Mouse (Mus musculus) hindbrain, embryonic 16.5 days (tissue): Measurements from ENCODE around the gene Cd6. TPM values are rescaled to one million over a fixed set of nuclear protein-coding genes. Genes with fewer than 3 reads are reported as not detected.

ENCODE experiments used
- ATAC-seq: fragments of 200-750 bp; cut with Nextera tagmentation; 2 replicates; pipeline ENCODE4 v1.8.0; 2017; ENCODE audit warnings: moderate TSS enrichment, moderate library complexity
- H3K27ac ChIP-seq: fragments of 300-500 bp; sonication (generic); 2 replicates; pipeline ENCODE4 v1.5.1; 2014; ENCODE audit warnings: low read depth, mild to moderate bottlenecking, control low read depth, low read length, moderate library complexity
- H3K27me3 ChIP-seq: fragments of 300-500 bp; sonication (generic); replicated peaks from 2 replicates; pipeline ENCODE4 v1.6.1; 2014; ENCODE audit warnings: low read length; ENCODE audit not compliant: control insufficient read depth, insufficient read depth
- H3K36me3 ChIP-seq: fragments of 300-500 bp; sonication (generic); 2 replicates; pipeline ENCODE4 v1.6.1; 2014; ENCODE audit warnings: mild to moderate bottlenecking, low read length, moderate library complexity, mixed read lengths; ENCODE audit not compliant: control insufficient read depth, insufficient read depth
- H3K4me1 ChIP-seq: fragments of 300-500 bp; sonication (generic); 2 replicates; pipeline ENCODE4 v1.6.1; 2014; ENCODE audit warnings: low read depth, low read length; ENCODE audit not compliant: control insufficient read depth, insufficient read depth
- H3K4me2 ChIP-seq: fragments of 300-500 bp; sonication (generic); 2 replicates; pipeline ENCODE4 v1.6.1; 2014; ENCODE audit warnings: mild to moderate bottlenecking, low read length, control low read depth, moderate library complexity
- H3K4me3 ChIP-seq: fragments of 300-500 bp; sonication (generic); 2 replicates; pipeline ENCODE4 v1.5.1; 2014; ENCODE audit warnings: mild to moderate bottlenecking, low read length, control low read depth, moderate library complexity
- H3K9ac ChIP-seq: fragments of 300-500 bp; sonication (generic); 2 replicates; pipeline ENCODE4 v1.6.1; 2014; ENCODE audit warnings: low read depth, mild to moderate bottlenecking, control low read depth, low read length, moderate library complexity
- H3K9me3 ChIP-seq: fragments of 300-500 bp; sonication (generic); 2 replicates; pipeline ENCODE4 v1.6.1; 2014; ENCODE audit warnings: mild to moderate bottlenecking, low read length, moderate library complexity; ENCODE audit not compliant: control insufficient read depth
- WGBS: fragments of 180-500 bp; shearing (Covaris S2); extraction: QIAGEN DNeasy Blood & Tissue Kit; methylation state at CpG from one replicate; pipeline ENCODE4 v1.1.7; 2014; 5-methylcytosine and 5-hydroxymethylcytosine counted together
- polyA plus RNA-seq: library from polyadenylated mRNA; unstranded; fragments of >200 nt; fragmentation: Nextera tagmentation; extraction: Ambion mirVana; gene quantifications from 2 replicates; pipeline ENCODE4 v1.2.1, GENCODE M21; 2015

Gene Cd6
- polyA plus RNA-seq, 1 experiment from 2014 or later: not detected

DNA sequence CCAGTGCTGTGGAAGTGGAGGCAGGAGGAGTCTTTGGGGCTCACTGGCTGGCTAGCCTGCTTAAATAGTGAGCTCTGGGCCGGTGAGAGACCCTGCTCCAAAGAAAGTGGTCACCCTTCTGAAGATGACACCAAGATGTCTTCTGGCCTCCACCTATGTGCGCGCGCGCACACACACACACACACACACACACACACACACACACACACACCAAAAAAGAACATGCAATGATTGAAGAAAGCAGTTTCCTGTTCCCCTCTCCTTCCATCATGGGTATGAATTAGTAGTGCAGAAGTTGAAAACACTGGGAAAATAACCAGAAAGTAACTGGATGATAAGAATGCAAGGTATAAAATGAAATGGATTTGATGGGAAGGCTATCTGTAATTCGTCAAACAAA lies 55.7 kb downstream of the Cd6 start:
- H3K9me3 ChIP-seq: no peaks in the 10 kb centered on the region
- no peak overlapping the region for H3K4me2 ChIP-seq
- no peaks in the 10 kb centered on the region for H3K27me3 ChIP-seq
- H3K4me3 ChIP-seq: no peak overlapping the region
- H3K4me1 ChIP-seq: peaks cover 6% of the 10 kb centered on the region
- H3K27ac ChIP-seq: no peak overlapping the region
- ATAC-seq: no peak
- 98% methylated on average over 6 of the region's 6 CpGs for WGBS
- H3K36me3 ChIP-seq: no peaks in the 10 kb centered on the region
- H3K9ac ChIP-seq: no peak overlapping the region

DNA sequence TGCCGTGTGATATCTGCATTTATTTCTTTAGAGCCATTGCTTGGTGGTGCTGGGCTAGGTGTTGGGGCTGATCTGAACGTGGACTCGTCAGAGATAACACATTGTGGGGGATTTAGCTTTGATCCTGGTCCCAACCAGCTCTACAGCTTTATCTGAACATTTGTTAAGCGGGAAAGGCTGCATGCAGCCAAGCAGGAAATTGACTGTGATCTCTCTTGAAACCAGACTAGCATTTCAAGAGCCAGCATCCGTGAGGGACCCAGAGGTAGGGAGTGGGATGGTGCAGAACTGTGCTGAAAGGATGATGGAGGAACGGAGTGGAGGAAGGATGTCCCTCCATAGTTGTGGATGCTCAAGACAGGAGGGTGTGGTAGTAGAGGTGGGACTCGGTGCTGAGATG lies 56.5 kb downstream of the Cd6 start:
- Histone ChIP-seq H3K4me3 (no peak overlapping the region), H3K4me2 (no peak overlapping the region), H3K9ac (no peak overlapping the region), H3K36me3 (no peaks in the 10 kb centered on the region), H3K4me1 (peaks cover 14% of the 10 kb centered on the region), H3K27me3 (no peaks in the 10 kb centered on the region), H3K9me3 (no peaks in the 10 kb centered on the region), H3K27ac (no peak overlapping the region)
- no peak for ATAC-seq
- WGBS: 75% methylated on average over 7 of the region's 7 CpGs

DNA sequence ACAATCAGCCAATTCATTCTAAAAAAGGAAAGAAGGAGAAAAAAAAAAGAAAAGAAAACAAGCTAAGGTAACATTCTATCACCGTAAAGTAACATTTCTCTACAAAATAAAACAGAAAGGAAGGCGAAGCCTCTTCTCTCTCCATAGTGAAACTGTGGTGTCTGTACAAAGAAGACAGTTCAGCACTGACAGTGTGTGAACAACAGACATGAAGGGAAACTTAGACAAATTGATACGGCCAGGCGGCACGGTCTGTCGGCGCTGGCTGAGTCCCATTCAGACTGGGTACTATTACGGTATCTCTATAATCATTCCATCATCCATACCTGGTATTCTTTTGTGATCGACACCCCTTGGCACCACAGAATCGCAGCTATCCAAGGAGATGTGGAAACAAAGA lies 57.0 kb downstream of the Cd6 start:
- Histone ChIP-seq H3K4me1 (peaks cover 14% of the 10 kb centered on the region), H3K27me3 (no peaks in the 10 kb centered on the region), H3K4me3 (no peak overlapping the region), H3K36me3 (no peaks in the 10 kb centered on the region), H3K27ac (no peak overlapping the region), H3K9me3 (no peaks in the 10 kb centered on the region), H3K4me2 (no peak overlapping the region), H3K9ac (no peak overlapping the region)
- no peak for ATAC-seq
- 89% methylated on average over 10 of the region's 10 CpGs for WGBS

DNA sequence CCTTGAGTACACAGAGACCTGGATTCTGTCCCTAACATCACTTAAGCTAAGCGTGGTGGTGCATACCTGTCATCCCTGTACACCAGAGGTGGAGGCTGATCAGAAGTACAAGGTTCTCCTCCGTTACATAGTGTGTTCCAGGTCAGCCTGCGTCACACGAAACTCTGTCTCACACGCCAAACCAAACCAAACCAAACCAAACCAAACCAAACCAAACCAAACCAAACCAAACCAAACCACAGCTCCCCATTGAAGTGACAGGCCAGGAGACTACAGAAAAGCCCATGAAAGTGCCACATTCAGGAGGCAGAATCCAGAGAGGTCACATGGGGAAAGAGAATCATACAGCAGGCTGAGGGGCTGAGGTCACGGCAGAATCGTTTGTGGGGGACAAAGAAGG lies 57.9 kb downstream of the Cd6 start:
- Histone ChIP-seq H3K27me3 (no peaks in the 10 kb centered on the region), H3K4me3 (no peak overlapping the region), H3K4me1 (peaks cover 19% of the 10 kb centered on the region), H3K9ac (no peak overlapping the region), H3K9me3 (no peaks in the 10 kb centered on the region), H3K36me3 (no peaks in the 10 kb centered on the region), H3K27ac (no peak overlapping the region), H3K4me2 (no peak overlapping the region)
- no peak for ATAC-seq
- 76% methylated on average over 7 of the region's 7 CpGs for WGBS

DNA sequence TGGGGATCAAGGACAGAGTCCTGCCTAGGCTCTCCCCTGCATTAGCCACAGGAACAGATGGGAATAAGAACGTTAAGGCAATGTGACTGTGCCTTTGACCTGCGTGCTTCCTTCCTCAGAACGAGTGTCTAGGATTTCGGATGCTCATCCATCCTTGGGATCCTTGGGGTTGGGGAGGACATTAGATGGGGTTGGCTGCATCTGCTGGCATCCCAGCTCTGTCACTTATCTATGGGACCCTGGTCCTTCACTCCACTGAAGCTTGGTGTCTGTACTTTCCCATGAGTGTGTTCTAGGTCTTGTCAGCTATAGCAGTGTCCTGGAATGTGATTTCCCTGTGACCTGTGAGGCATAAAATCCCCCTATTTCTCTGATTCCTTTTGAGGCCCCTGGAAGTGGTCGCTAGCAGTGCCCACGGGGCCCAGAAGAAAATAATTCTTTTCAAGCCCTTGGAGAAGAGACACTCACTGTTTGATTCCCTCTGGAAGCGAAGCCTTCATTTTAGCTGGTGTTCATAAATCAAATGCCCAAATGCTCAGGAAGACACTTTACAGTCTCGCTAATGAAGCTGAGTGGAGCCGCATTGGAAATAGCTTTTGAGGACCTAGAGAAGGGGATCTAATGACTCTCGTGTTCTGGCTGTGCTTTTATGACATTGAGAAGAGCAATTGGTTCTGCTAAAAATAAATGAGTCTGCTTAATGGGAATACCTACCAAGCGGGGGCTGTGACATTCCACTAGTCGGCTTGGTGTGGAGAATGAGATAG lies 60.2 kb downstream of the Cd6 start:
- Histone ChIP-seq H3K9me3 (no peaks in the 10 kb centered on the region), H3K4me2 (no peak overlapping the region), H3K4me1 (peaks cover 19% of the 10 kb centered on the region), H3K27ac (peak overlapping the region; percentile 61), H3K4me3 (no peak overlapping the region), H3K9ac (no peak overlapping the region), H3K36me3 (no peaks in the 10 kb centered on the region), H3K27me3 (no peaks in the 10 kb centered on the region)
- WGBS: 57% methylated on average over 12 of the region's 12 CpGs
- ATAC-seq: peak; percentile 34

DNA sequence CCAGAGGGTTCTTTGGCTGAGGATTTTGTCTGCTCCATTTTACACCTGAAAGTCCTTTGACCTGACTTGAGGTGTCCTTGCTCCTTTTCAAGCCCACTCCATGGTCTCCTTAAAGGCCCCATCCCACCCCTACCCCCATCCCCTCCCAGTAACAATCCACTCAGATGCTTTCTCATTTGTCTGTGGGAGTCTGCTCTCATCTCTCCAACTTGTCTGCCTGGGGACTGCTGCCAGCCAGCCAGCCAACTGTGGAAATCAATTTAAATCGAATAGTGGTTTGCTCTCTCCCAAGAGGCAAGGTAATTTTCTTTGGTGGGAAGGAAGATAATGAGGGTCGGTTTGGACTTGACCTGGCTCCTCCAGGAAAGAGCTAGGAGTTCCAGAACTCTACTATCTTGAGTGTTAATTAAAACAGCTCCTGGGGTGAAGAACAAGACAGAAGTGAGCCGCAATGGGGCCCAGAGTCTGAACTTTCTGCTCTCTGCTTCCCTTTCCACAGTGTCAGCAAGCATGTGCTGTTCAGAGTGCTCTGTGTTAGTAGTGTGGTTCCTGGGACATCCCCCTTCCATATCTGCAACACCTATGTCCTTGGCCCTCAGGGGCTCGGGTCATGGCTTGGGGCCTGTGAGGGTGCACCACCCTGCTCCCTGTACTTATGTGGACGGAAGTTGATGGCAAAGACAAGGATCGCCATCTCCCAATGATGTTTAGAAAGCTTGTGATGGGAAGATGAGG lies 61.0 kb downstream of the Cd6 start:
- Histone ChIP-seq H3K4me2 (no peak overlapping the region), H3K36me3 (no peaks in the 10 kb centered on the region), H3K27ac (peak overlapping the region; percentile 61), H3K4me3 (no peak overlapping the region), H3K27me3 (no peaks in the 10 kb centered on the region), H3K9me3 (no peaks in the 10 kb centered on the region), H3K4me1 (peaks cover 19% of the 10 kb centered on the region), H3K9ac (no peak overlapping the region)
- peak; percentile 48 for ATAC-seq
- 57% methylated on average over 6 of the region's 6 CpGs for WGBS

DNA sequence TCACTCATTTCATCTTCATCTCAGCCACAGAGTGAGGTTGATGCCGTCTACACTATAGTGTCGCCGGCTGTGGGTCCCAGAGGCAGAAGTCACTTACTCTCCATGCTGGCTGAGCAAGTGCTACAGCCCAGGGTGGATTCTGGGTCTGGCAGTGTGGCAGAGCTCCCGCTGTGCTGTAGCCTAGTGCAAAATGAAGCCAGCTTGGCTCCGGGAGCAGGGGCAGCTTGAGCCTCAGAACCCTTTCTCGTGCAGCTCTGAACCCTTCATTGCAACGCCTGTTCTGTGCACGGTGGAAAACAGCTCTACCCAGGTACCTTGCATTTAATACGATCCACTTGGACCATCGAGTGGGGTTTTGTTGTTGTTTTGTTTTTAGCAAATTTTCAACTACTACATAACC lies 62.2 kb downstream of the Cd6 start:
- Histone ChIP-seq H3K27ac (no peak overlapping the region), H3K4me2 (no peak overlapping the region), H3K9ac (no peak overlapping the region), H3K27me3 (no peaks in the 10 kb centered on the region), H3K9me3 (no peaks in the 10 kb centered on the region), H3K36me3 (no peaks in the 10 kb centered on the region), H3K4me3 (no peak overlapping the region), H3K4me1 (peaks cover 19% of the 10 kb centered on the region)
- WGBS: 76% methylated on average over 10 of the region's 10 CpGs
- ATAC-seq: no peak

DNA sequence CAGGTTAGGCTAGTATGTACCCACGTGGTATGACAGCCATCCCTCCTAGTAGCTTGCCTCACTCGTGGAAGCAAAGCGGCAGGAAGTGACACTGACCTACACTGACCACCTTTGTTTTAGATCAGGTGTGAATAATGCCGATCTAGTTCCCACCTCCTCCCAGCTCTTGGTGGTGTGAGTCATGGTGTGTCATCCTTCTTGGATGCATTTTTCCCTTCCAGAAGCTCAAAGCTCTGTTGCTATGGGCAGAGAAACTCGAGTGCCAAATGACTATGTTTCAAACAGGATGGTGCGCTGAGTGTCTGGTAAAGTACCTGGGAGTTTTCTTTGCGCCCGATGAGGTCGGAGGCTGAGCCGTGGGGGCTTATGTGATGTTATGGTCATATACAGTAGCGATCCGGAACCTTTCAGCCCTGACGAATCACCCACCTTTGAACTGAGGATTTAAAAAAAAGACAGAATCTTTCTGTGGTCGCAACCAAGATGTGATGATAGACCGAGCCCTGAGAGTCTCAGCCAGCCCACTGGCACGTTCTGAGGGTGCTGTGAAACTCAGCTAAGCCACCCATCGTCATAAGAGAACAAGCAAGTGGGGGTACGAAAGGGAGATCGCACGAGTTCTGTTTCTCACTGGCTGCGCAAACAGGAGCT lies 66.4 kb downstream of the Cd6 start:
- Histone ChIP-seq H3K9ac (no peak overlapping the region), H3K27me3 (no peaks in the 10 kb centered on the region), H3K9me3 (no peaks in the 10 kb centered on the region), H3K4me3 (no peak overlapping the region), H3K4me1 (peaks cover 6% of the 10 kb centered on the region), H3K36me3 (no peaks in the 10 kb centered on the region), H3K4me2 (no peak overlapping the region), H3K27ac (no peak overlapping the region)
- 84% methylated on average over 21 of the region's 21 CpGs for WGBS
- no peak for ATAC-seq

DNA sequence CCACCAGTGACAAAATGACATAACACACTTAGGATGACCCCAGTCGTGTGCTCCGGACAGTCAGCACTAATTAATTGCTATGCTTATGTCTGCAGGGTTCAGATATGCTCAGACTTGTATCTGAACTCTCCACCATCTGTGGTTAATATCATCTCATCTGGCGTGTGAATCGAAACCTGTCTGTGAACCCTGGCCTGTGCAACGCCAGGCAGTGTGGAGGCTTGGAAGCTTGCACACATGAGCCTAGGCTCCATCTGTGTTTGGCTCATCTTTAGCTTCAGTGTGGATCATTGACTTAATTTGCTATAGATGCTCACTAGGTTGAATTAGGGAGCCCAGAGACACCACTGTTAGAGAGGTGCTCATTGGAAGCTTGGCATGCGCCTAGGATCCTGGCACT lies 67.4 kb downstream of the Cd6 start:
- Histone ChIP-seq H3K36me3 (no peaks in the 10 kb centered on the region), H3K4me2 (no peak overlapping the region), H3K4me1 (peaks cover 3% of the 10 kb centered on the region), H3K9me3 (no peaks in the 10 kb centered on the region), H3K4me3 (no peak overlapping the region), H3K27me3 (no peaks in the 10 kb centered on the region), H3K9ac (no peak overlapping the region), H3K27ac (no peak overlapping the region)
- WGBS: 81% methylated on average over 6 of the region's 6 CpGs
- no peak for ATAC-seq
